ENCODE assay signal across 8 mouse cellular contexts in the genomic region with DNA sequence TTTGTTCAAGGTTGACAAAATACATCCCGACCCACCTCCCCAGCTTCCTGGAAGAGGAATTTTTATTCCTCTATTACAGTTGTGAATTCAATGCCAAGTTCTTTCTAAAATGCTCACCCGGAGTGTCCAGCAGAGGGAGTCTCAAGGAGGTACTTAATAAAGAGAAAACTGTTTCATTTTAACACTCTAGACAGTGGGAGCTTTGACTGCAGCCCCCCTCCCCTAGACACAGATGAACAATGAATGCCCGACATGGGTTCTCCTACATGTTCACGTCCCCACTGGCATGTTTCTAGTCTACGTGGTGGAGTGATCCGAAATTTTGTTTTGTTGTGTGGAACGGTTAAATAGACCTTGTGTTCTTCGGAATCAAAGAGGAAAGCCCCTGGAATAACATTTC. TPM values are rescaled to one million over a fixed set of nuclear protein-coding genes. Genes with fewer than 3 reads are reported as not detected.
DNase-seq lines count a peak whose midpoint lies in the region; ATAC-seq and TF ChIP-seq lines count a peak whose summit lies in the region.

No protein-coding gene starts in this region.

- 3% methylated on average over 8 of the region's 8 CpGs for WGBS in bone marrow, adult 2 months
- WGBS in embryonic facial prominence, embryonic 14.5 days: 5% methylated on average over 8 of the region's 8 CpGs
- WGBS in heart, embryonic 12.5 days: 15% methylated on average over 8 of the region's 8 CpGs
- WGBS in kidney, embryonic 15.5 days: 8% methylated on average over 8 of the region's 8 CpGs
- WGBS in liver, embryonic 11.5 days: 15% methylated on average over 8 of the region's 8 CpGs

- no peak for ATAC-seq in embryonic facial prominence, embryonic 14.5 days (ENCODE audit: low read depth)
- no peak for ATAC-seq in heart, embryonic 12.5 days (ENCODE audit: insufficient number of reproducible peaks, low FRiP score)
- ATAC-seq in kidney, embryonic 15.5 days (replicated peaks; ENCODE audit: low FRiP score): no peak
- no peak; the same call in 1 of the 2 replicates for ATAC-seq in liver, embryonic 11.5 days (replicated peaks; ENCODE audit: low FRiP score)

- no peaks in the 10 kb centered on the region for H3K36me3 ChIP-seq in E14TG2a.4 (ENCODE audit: insufficient read depth, low read length)
- H3K36me3 ChIP-seq in embryonic facial prominence, embryonic 14.5 days (ENCODE audit: control insufficient read depth, insufficient read depth, low read length): no peaks in the 10 kb centered on the region
- H3K36me3 ChIP-seq in heart, embryonic 12.5 days: peaks cover 6% of the 10 kb centered on the region; the same call in 1 of the 2 replicates
- peaks cover 5% of the 10 kb centered on the region; the same call in 1 of the 2 replicates for H3K36me3 ChIP-seq in kidney, embryonic 15.5 days
- H3K36me3 ChIP-seq in liver, embryonic 11.5 days (ENCODE audit: control insufficient read depth, insufficient read depth, low read length): peaks cover 4% of the 10 kb centered on the region; the same call in 1 of the 2 replicates

- H3K4me1 ChIP-seq in E14TG2a.4 (replicated peaks; ENCODE audit: low read depth, low read length): peaks cover 31% of the 10 kb centered on the region
- peaks cover 4% of the 10 kb centered on the region for H3K4me1 ChIP-seq in bone marrow, adult 2 months (ENCODE audit: control insufficient read depth, insufficient read depth, low read length)
- H3K4me1 ChIP-seq in embryonic facial prominence, embryonic 14.5 days (ENCODE audit: control insufficient read depth, insufficient read depth, low read length): no peaks in the 10 kb centered on the region; the same call in 1 of the 2 replicates
- H3K4me1 ChIP-seq in heart, embryonic 12.5 days (replicated peaks): peaks cover 26% of the 10 kb centered on the region
- peaks cover 42% of the 10 kb centered on the region for H3K4me1 ChIP-seq in kidney, embryonic 15.5 days
- peaks cover 39% of the 10 kb centered on the region for H3K4me1 ChIP-seq in liver, embryonic 11.5 days (replicated peaks; ENCODE audit: control insufficient read depth, insufficient read depth, low read length)

- H3K27me3 ChIP-seq in E14TG2a.4 (ENCODE audit: insufficient read depth, low read length): peaks cover 39% of the 10 kb centered on the region
- no peaks in the 10 kb centered on the region for H3K27me3 ChIP-seq in embryonic facial prominence, embryonic 14.5 days (replicated peaks; ENCODE audit: control insufficient read depth, insufficient read depth, low read length)
- no peaks in the 10 kb centered on the region for H3K27me3 ChIP-seq in heart, embryonic 12.5 days (replicated peaks)
- peaks cover 3% of the 10 kb centered on the region; the same call in 1 of the 2 replicates for H3K27me3 ChIP-seq in kidney, embryonic 15.5 days
- H3K27me3 ChIP-seq in liver, embryonic 11.5 days (replicated peaks; ENCODE audit: control insufficient read depth, insufficient read depth, low read length): 0 out of 2 replicates have a peak, but pooled peaks cover 2% of the 10 kb centered on the region

- DNase-seq in embryonic facial prominence, embryonic 14.5 days (ENCODE audit: low spot score): peak; percentile 87
- no peak for DNase-seq in liver, embryonic 11.5 days (ENCODE audit: low spot score)
- DNase-seq in naive thymus-derived CD4-positive, alpha-beta T cell, adult 2 months (ENCODE audit: low read depth): peak; percentile 74
- DNase-seq in testis, postnatal 10 days (ENCODE audit: low spot score): peak; percentile 64

- peak overlapping the region; percentile 63 for H3K4me2 ChIP-seq in embryonic facial prominence, embryonic 14.5 days (ENCODE audit: low read depth, low read length)
- peak overlapping the region; percentile 84 for H3K4me2 ChIP-seq in heart, embryonic 12.5 days
- peak overlapping the region; percentile 70 for H3K4me2 ChIP-seq in kidney, embryonic 15.5 days
- H3K4me2 ChIP-seq in liver, embryonic 11.5 days: peak overlapping the region; percentile 90

- peak overlapping the region; percentile 98 for H3K9ac ChIP-seq in embryonic facial prominence, embryonic 14.5 days (ENCODE audit: low read depth, low read length)
- H3K9ac ChIP-seq in heart, embryonic 12.5 days: peak overlapping the region; percentile 58
- H3K9ac ChIP-seq in kidney, embryonic 15.5 days: peak overlapping the region; percentile 98
- peak overlapping the region; percentile 99 for H3K9ac ChIP-seq in liver, embryonic 11.5 days (ENCODE audit: low read depth, low read length)

- peak; percentile 56 for TF ChIP-seq CTCF in E14TG2a.4 (conservative IDR thresholded peaks at IDR 0.05; ENCODE audit: low read length)
- TF ChIP-seq CTCF in bone marrow, adult 2 months (IDR thresholded peaks at IDR 0.05; ENCODE audit: control insufficient read depth, insufficient read depth, low read length): no peak

- H3K27ac ChIP-seq in bone marrow, adult 2 months (ENCODE audit: control insufficient read depth, insufficient read depth, low read depth, low read length, poor library complexity): peak overlapping the region; percentile 60; the same call in 1 of the 2 replicates
- H3K27ac ChIP-seq in embryonic facial prominence, embryonic 14.5 days (replicated peaks; ENCODE audit: low read depth, low read length): peak overlapping the region; percentile 92; the same call in 1 of the 2 replicates
- H3K27ac ChIP-seq in heart, embryonic 12.5 days (ENCODE audit: poor library complexity, severe bottlenecking): no peak overlapping the region
- peak overlapping the region; percentile 68 for H3K27ac ChIP-seq in kidney, embryonic 15.5 days
- H3K27ac ChIP-seq in liver, embryonic 11.5 days (ENCODE audit: low read depth, low read length): peak overlapping the region; percentile 99

- H3K4me3 ChIP-seq in E14TG2a.4 (replicated peaks; ENCODE audit: low read length): no peak overlapping the region
- peak overlapping the region; percentile 81 for H3K4me3 ChIP-seq in bone marrow, adult 2 months (replicated peaks; ENCODE audit: control insufficient read depth, low read depth, low read length)
- peak overlapping the region; percentile 88 for H3K4me3 ChIP-seq in embryonic facial prominence, embryonic 14.5 days (ENCODE audit: low read depth, low read length)
- H3K4me3 ChIP-seq in heart, embryonic 12.5 days: peak overlapping the region; percentile 67
- peak overlapping the region; percentile 92 for H3K4me3 ChIP-seq in kidney, embryonic 15.5 days (replicated peaks)
- peak overlapping the region; percentile 100 for H3K4me3 ChIP-seq in liver, embryonic 11.5 days (ENCODE audit: low read depth, low read length)

- no peaks in the 10 kb centered on the region for H3K9me3 ChIP-seq in E14TG2a.4 (ENCODE audit: low read length)
- no peaks in the 10 kb centered on the region for H3K9me3 ChIP-seq in embryonic facial prominence, embryonic 14.5 days (ENCODE audit: control insufficient read depth, low read length)
- H3K9me3 ChIP-seq in heart, embryonic 12.5 days (replicated peaks): no peaks in the 10 kb centered on the region
- no peaks in the 10 kb centered on the region for H3K9me3 ChIP-seq in kidney, embryonic 15.5 days (replicated peaks)
- no peaks in the 10 kb centered on the region for H3K9me3 ChIP-seq in liver, embryonic 11.5 days (ENCODE audit: control insufficient read depth, low read length)

- TF ChIP-seq POLR2A in bone marrow, adult 2 months (IDR thresholded peaks at IDR 0.05; ENCODE audit: borderline replicate concordance, control insufficient read depth, low read depth, low read length): no peak

RNA-seq across cellular contexts. Expression of a gene that starts 1.2 kb away (rescaled TPM):
- 25.1 and 59.7 TPM in 2 replicates for polyA plus RNA-seq in bone marrow, adult 2 months (2011; ENCODE audit: insufficient read depth, insufficient read length, low replicate concordance, missing spikeins)
- 2.4 and 4.2 TPM in 2 replicates for polyA plus RNA-seq in embryonic facial prominence, embryonic 14.5 days (2014; fragmentation: Nextera tagmentation; extraction: Ambion mirVana)
- polyA plus RNA-seq in heart, embryonic 12.5 days (2016; fragmentation: Nextera tagmentation; extraction: Ambion mirVana): 3.4 and 4.0 TPM in 2 replicates
- 5.3 and 6.4 TPM in 2 replicates for polyA plus RNA-seq in kidney, embryonic 15.5 days (2015; fragmentation: Nextera tagmentation; extraction: Ambion mirVana)
- polyA plus RNA-seq in liver, embryonic 11.5 days (2014; fragmentation: Nextera tagmentation; extraction: Ambion mirVana): 11.5 and 12.0 TPM in 2 replicates

RNA-seq across cellular contexts. Expression of a gene that starts 1.9 kb away (rescaled TPM):
- polyA plus RNA-seq in bone marrow, adult 2 months (2011; ENCODE audit: insufficient read depth, insufficient read length, low replicate concordance, missing spikeins): 23.4 and 39.5 TPM in 2 replicates
- 9.3 and 10.7 TPM in 2 replicates for polyA plus RNA-seq in embryonic facial prominence, embryonic 14.5 days (2014; fragmentation: Nextera tagmentation; extraction: Ambion mirVana)
- polyA plus RNA-seq in heart, embryonic 12.5 days (2016; fragmentation: Nextera tagmentation; extraction: Ambion mirVana): 12.5 and 15.2 TPM in 2 replicates
- polyA plus RNA-seq in kidney, embryonic 15.5 days (2015; fragmentation: Nextera tagmentation; extraction: Ambion mirVana): 28.6 and 30.8 TPM in 2 replicates
- polyA plus RNA-seq in liver, embryonic 11.5 days (2014; fragmentation: Nextera tagmentation; extraction: Ambion mirVana): 21.4 and 27.4 TPM in 2 replicates
